Mouse (Mus musculus) ES-Bruce4 (cell line): ENCODE measurements around the gene Cblb.

ENCODE experiments used
- CTCF ChIP-seq: IDR thresholded peaks from one replicate; pipeline ENCODE4 v1.8.1; 2011; ENCODE audit warnings: low read depth, low read length
- EP300 ChIP-seq: IDR thresholded peaks from 2 replicates; pipeline ENCODE4 v1.6.1; 2011; ENCODE audit warnings: low read depth, low read length; ENCODE audit not compliant: insufficient read depth
- POLR2A ChIP-seq: IDR thresholded peaks from one replicate; pipeline ENCODE4 v1.8.1; 2011; ENCODE audit warnings: low read length; ENCODE audit not compliant: insufficient read depth

DNA sequence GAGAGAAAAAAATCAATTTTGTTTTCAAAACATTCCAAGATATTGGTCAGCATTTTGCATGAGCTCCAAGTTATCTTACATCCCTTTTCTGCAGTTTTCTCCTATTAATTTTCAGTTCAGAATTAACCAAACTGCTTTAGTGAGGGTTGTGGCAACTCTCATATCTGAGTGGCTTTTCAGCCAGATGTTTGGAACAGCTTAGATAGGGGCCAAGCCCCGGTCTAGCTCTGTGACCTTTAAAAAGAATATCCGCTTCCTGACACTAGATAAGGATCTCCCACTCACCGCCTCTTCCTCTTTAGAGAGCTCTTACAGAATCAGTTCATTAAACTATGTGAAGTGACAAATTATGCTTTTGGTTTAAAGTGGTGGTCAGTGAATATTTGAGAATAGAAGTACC lies 50.7 kb downstream of the Cblb start:
- TF ChIP-seq CTCF (no peak), POLR2A (no peak), EP300 (no peak)
